Mouse (Mus musculus): Measurements from ENCODE around the gene Safb2.

- no peak for TF ChIP-seq CTCF (IDR thresholded peaks at IDR 0.05; ENCODE audit: insufficient read depth, low read depth, low read length)
- no peak for TF ChIP-seq POLR2A (IDR thresholded peaks at IDR 0.05; ENCODE audit: insufficient read depth, low read depth, low read length)
These were observed 37.1 kb downstream of the Safb2 start for GRCm38 (mm10) chr17:56547116-56547845.

Measured in olfactory bulb, adult 2 months (tissue).